Comparison of ENCODE assay signal across 15 mouse cellular contexts in the genomic region with DNA sequence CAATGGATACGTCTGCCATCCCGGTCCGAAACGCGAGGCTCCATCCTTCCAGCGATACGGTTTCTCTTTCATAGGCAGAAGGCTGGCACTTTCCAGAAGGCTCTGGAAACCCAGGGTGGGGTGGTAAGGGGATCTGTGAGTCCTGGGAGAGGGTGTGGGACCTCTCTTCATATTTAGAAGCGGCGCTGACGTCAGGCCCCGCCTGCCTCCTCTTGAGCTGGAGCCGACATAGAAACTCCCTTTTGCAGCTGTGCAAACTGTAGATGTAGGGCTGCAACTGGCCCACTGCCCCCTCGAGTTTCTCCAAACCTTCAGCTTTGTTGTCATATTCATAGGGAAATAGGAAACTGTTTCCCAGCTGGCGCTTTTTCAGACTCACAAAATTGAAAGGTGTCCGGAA.
A peak's percentile ranks its signal among the peaks of the same experiment; 100 is the strongest.
DNase-seq lines count a peak whose midpoint lies in the region; ATAC-seq lines count a peak whose summit lies in the region.
"Had no signal": no experiment of that assay in that cellular context is flagged by ENCODE, and none has a peak within 500 bp of the region (broad histone marks: within the 10 kb centered on the region; RNA-seq: fewer than 3 reads in every experiment).

No protein-coding gene starts in this region.

- no peak overlapping the region for H3K9ac ChIP-seq in intestine, embryonic 14.5 days (ENCODE audit: low read length)
- no peak overlapping the region for H3K9ac ChIP-seq in intestine, embryonic 15.5 days
- no peak overlapping the region for H3K9ac ChIP-seq in lung, embryonic 15.5 days
- H3K9ac ChIP-seq: neural tube, embryonic 12.5 days; stomach, embryonic 15.5 days had no signal

- no peaks in the 10 kb centered on the region for H3K4me1 ChIP-seq in intestine, embryonic 14.5 days (replicated peaks; ENCODE audit: control insufficient read depth, insufficient read depth, low read length)
- no peaks in the 10 kb centered on the region for H3K4me1 ChIP-seq in intestine, embryonic 15.5 days (replicated peaks)
- no peaks in the 10 kb centered on the region for H3K4me1 ChIP-seq in lung, embryonic 15.5 days
- H3K4me1 ChIP-seq: neural tube, embryonic 12.5 days; stomach, embryonic 15.5 days had no signal

- no peak overlapping the region for H3K4me3 ChIP-seq in intestine, embryonic 14.5 days (ENCODE audit: low read depth, low read length)
- H3K4me3 ChIP-seq in intestine, embryonic 15.5 days (replicated peaks), result no peak overlapping the region
- no peak overlapping the region for H3K4me3 ChIP-seq in lung, embryonic 15.5 days
- H3K4me3 ChIP-seq: neural tube, embryonic 12.5 days; stomach, embryonic 15.5 days had no signal

- DNase-seq in intestine, embryonic 14.5 days (ENCODE audit: low spot score), result peak; percentile 31
- no peak for DNase-seq in lung, adult 18-20 months
- DNase-seq in gastrocnemius, postnatal 10 days, result peak; percentile 68
- peak; percentile 38 to 40 for DNase-seq in heart, postnatal 36 days
- DNase-seq in cerebellum, postnatal 14 days, result no peak
- no peak for DNase-seq in adrenal gland, adult 2 months
- DNase-seq: cerebellum, postnatal 10 days; layer of hippocampus, adult 9-11 months; liver; midbrain, embryonic 14.5 days had no signal

- intact Hi-C loops in heart, postnatal 36 days (cut with DNase I), result no loop called here

- H3K27me3 ChIP-seq in intestine, embryonic 14.5 days (replicated peaks; ENCODE audit: control insufficient read depth, insufficient read depth, low read length), result no peaks in the 10 kb centered on the region
- H3K27me3 ChIP-seq in intestine, embryonic 15.5 days (replicated peaks), result no peaks in the 10 kb centered on the region
- no peaks in the 10 kb centered on the region for H3K27me3 ChIP-seq in lung, embryonic 15.5 days
- H3K27me3 ChIP-seq: neural tube, embryonic 12.5 days; stomach, embryonic 15.5 days had no signal

- H3K9me3 ChIP-seq in intestine, embryonic 14.5 days (ENCODE audit: control insufficient read depth, low read length), result no peaks in the 10 kb centered on the region
- H3K9me3 ChIP-seq in intestine, embryonic 15.5 days, result no peaks in the 10 kb centered on the region
- no peaks in the 10 kb centered on the region for H3K9me3 ChIP-seq in lung, embryonic 15.5 days
- H3K9me3 ChIP-seq: neural tube, embryonic 12.5 days; stomach, embryonic 15.5 days had no signal

- H3K36me3 ChIP-seq in intestine, embryonic 14.5 days (ENCODE audit: control insufficient read depth, insufficient read depth, low read length), result no peaks in the 10 kb centered on the region
- no peaks in the 10 kb centered on the region for H3K36me3 ChIP-seq in intestine, embryonic 15.5 days
- H3K36me3 ChIP-seq in lung, embryonic 15.5 days, result no peaks in the 10 kb centered on the region
- H3K36me3 ChIP-seq: neural tube, embryonic 12.5 days; stomach, embryonic 15.5 days had no signal

- no peak overlapping the region for H3K4me2 ChIP-seq in intestine, embryonic 14.5 days (ENCODE audit: low read length)
- H3K4me2 ChIP-seq in intestine, embryonic 15.5 days (replicated peaks), result no peak overlapping the region
- H3K4me2 ChIP-seq in lung, embryonic 15.5 days, result peak overlapping the region; percentile 13; the same call in 1 of the 2 replicates
- H3K4me2 ChIP-seq: neural tube, embryonic 12.5 days; stomach, embryonic 15.5 days had no signal

- ATAC-seq in intestine, embryonic 14.5 days (replicated peaks; ENCODE audit: low FRiP score, low TSS enrichment, low read depth), result no peak
- no peak for ATAC-seq in intestine, embryonic 15.5 days
- ATAC-seq in lung, embryonic 15.5 days (ENCODE audit: borderline replicate concordance, extremely low read depth, low FRiP score, low TSS enrichment), result no peak
- ATAC-seq: activated CD4-positive, CD25-positive, alpha-beta regulatory T cell, adult 4 months had no signal

- 80% methylated on average over 15 of the region's 15 CpGs for WGBS in intestine, embryonic 14.5 days
- WGBS in intestine, embryonic 15.5 days, result 79% methylated on average over 15 of the region's 15 CpGs
- WGBS in lung, embryonic 15.5 days, result 70% methylated on average over 15 of the region's 15 CpGs

- H3K27ac ChIP-seq in intestine, embryonic 14.5 days (ENCODE audit: low read depth), result no peak overlapping the region
- no peak overlapping the region for H3K27ac ChIP-seq in intestine, embryonic 15.5 days
- no peak overlapping the region for H3K27ac ChIP-seq in lung, embryonic 15.5 days
- H3K27ac ChIP-seq: neural tube, embryonic 12.5 days; stomach, embryonic 15.5 days had no signal

Comparison
In these comparisons a context has a peak if more than half of its experiments do, and no peak if none do; other contexts are left out.
1. DNase-seq: peak in intestine, embryonic 14.5 days (single experiment), gastrocnemius, postnatal 10 days (single experiment) and heart, postnatal 36 days (2 of 2); none in lung, adult 18-20 months (0 of 2), cerebellum, postnatal 14 days (0 of 2) and adrenal gland, adult 2 months (single experiment).